Comparison of ENCODE assay signal across 13 mouse cellular contexts in genomic region chr4:150778683-150779082, GRCm38 (mm10).
DNase-seq lines count a peak whose midpoint lies in the region; ATAC-seq and TF ChIP-seq lines count a peak whose summit lies in the region.
"Had no signal": no experiment of that assay in that cellular context is flagged by ENCODE, and none has a peak within 500 bp of the region (broad histone marks: within the 10 kb centered on the region; RNA-seq: fewer than 3 reads in every experiment).

No protein-coding gene starts in this region.

- no peak overlapping the region for H3K4me2 ChIP-seq in kidney, embryonic 14.5 days (replicated peaks; ENCODE audit: low read depth, low read length)
- no peak overlapping the region for H3K4me2 ChIP-seq in limb, embryonic 11.5 days (ENCODE audit: low read depth, severe bottlenecking)
- no peak overlapping the region for H3K4me2 ChIP-seq in stomach, postnatal 0 days (replicated peaks; ENCODE audit: low read depth)
- H3K4me2 ChIP-seq: midbrain, embryonic 15.5 days had no signal

- peak overlapping the region; percentile 3 for H3K27ac ChIP-seq in kidney, adult 2 months (ENCODE audit: insufficient read depth, low read depth, low read length)
- H3K27ac ChIP-seq in kidney, embryonic 14.5 days (ENCODE audit: low read depth, low read length), result no peak overlapping the region
- no peak overlapping the region for H3K27ac ChIP-seq in limb, embryonic 11.5 days (replicated peaks; ENCODE audit: low read depth, low read length)
- peak overlapping the region; percentile 40 for H3K27ac ChIP-seq in stomach, postnatal 0 days (replicated peaks)
- H3K27ac ChIP-seq: midbrain, embryonic 15.5 days had no signal

- H3K27me3 ChIP-seq in kidney, adult 2 months (replicated peaks; ENCODE audit: control insufficient read depth, insufficient read depth, low read length), result no peaks in the 10 kb centered on the region
- H3K27me3 ChIP-seq in kidney, embryonic 14.5 days (ENCODE audit: control insufficient read depth, insufficient read depth, low read length), result no peaks in the 10 kb centered on the region
- no peaks in the 10 kb centered on the region for H3K27me3 ChIP-seq in limb, embryonic 11.5 days (ENCODE audit: control insufficient read depth, insufficient read depth, low read length)
- H3K27me3 ChIP-seq in stomach, postnatal 0 days (ENCODE audit: control insufficient read depth, insufficient read depth, low read length), result no peaks in the 10 kb centered on the region
- H3K27me3 ChIP-seq: midbrain, embryonic 15.5 days had no signal

- TF ChIP-seq EP300 in stomach, postnatal 0 days (optimal IDR thresholded peaks at IDR 0.05), result no peak

- H3K9me3 ChIP-seq in kidney, embryonic 14.5 days (ENCODE audit: control insufficient read depth, low read length), result peaks cover 7% of the 10 kb centered on the region; the same call in 1 of the 2 replicates
- peaks cover 5% of the 10 kb centered on the region; the same call in 1 of the 2 replicates for H3K9me3 ChIP-seq in limb, embryonic 11.5 days (ENCODE audit: control insufficient read depth, low read length)
- H3K9me3 ChIP-seq in stomach, postnatal 0 days (ENCODE audit: control insufficient read depth, low read length), result no peaks in the 10 kb centered on the region
- H3K9me3 ChIP-seq: midbrain, embryonic 15.5 days had no signal

- H3K4me3 ChIP-seq in kidney, adult 2 months (ENCODE audit: insufficient read depth, low read depth, low read length), result no peak overlapping the region
- no peak overlapping the region for H3K4me3 ChIP-seq in kidney, embryonic 14.5 days (ENCODE audit: low read length)
- H3K4me3 ChIP-seq in limb, embryonic 11.5 days (ENCODE audit: low read depth, low read length), result no peak overlapping the region
- H3K4me3 ChIP-seq in stomach, postnatal 0 days (ENCODE audit: low read depth, low read length), result no peak overlapping the region
- H3K4me3 ChIP-seq: midbrain, embryonic 15.5 days had no signal

- no peak for TF ChIP-seq CTCF in kidney, adult 2 months (conservative IDR thresholded peaks at IDR 0.05; ENCODE audit: insufficient read depth, insufficient read length, low read depth, low read length)
- TF ChIP-seq CTCF in stomach, postnatal 0 days (IDR thresholded peaks at IDR 0.05; ENCODE audit: low read depth), result no peak

- no peak for TF ChIP-seq POLR2A in kidney, adult 2 months (IDR thresholded peaks at IDR 0.05; ENCODE audit: low read depth, low read length)

- no peak for ATAC-seq in kidney, embryonic 14.5 days (ENCODE audit: low FRiP score, low TSS enrichment)
- ATAC-seq in limb, embryonic 11.5 days (ENCODE audit: insufficient number of reproducible peaks, low FRiP score, low TSS enrichment, low read depth), result no peak
- no peak for ATAC-seq in stomach, postnatal 0 days (ENCODE audit: low FRiP score, low TSS enrichment)
- ATAC-seq: midbrain, embryonic 15.5 days had no signal

- no peaks in the 10 kb centered on the region for H3K36me3 ChIP-seq in kidney, adult 2 months (ENCODE audit: control insufficient read depth, insufficient read depth, low read length)
- H3K36me3 ChIP-seq in kidney, embryonic 14.5 days (ENCODE audit: control insufficient read depth, insufficient read depth, low read length), result no peaks in the 10 kb centered on the region
- no peaks in the 10 kb centered on the region; the same call in 1 of the 2 replicates for H3K36me3 ChIP-seq in limb, embryonic 11.5 days (ENCODE audit: control insufficient read depth, insufficient read depth, low read length)
- H3K36me3 ChIP-seq in stomach, postnatal 0 days (ENCODE audit: control insufficient read depth, insufficient read depth, low read length), result no peaks in the 10 kb centered on the region
- H3K36me3 ChIP-seq: G1E; midbrain, embryonic 15.5 days had no signal

- DNase-seq in adrenal gland, adult (ENCODE audit: inconsistent age in 2 of 2, low spot score in 1 of 2), result peak; percentile 51
- DNase-seq in adrenal gland, postnatal 10 days, result no peak
- peak; percentile 76 for DNase-seq in kidney, adult 2 months
- no peak for DNase-seq in limb, embryonic 11.5 days (ENCODE audit: low spot score)
- no peak for DNase-seq in stomach, postnatal 0 days (ENCODE audit: low spot score)
- DNase-seq in layer of hippocampus, postnatal 25 days (ENCODE audit: extremely low spot score in 1 of 2, low spot score in 1 of 2), result no peak
- DNase-seq in cerebellum, postnatal 14 days, result no peak
- DNase-seq: adrenal gland, postnatal 25 days; cerebellum, postnatal 10 days; spleen, adult 18-20 months had no signal

- no peaks in the 10 kb centered on the region for H3K4me1 ChIP-seq in kidney, adult 2 months (ENCODE audit: control insufficient read depth, insufficient read depth, low read length)
- H3K4me1 ChIP-seq in kidney, embryonic 14.5 days (ENCODE audit: control insufficient read depth, insufficient read depth, low read length), result peaks cover 16% of the 10 kb centered on the region
- peaks cover 5% of the 10 kb centered on the region for H3K4me1 ChIP-seq in limb, embryonic 11.5 days (ENCODE audit: control insufficient read depth, insufficient read depth, low read length)
- H3K4me1 ChIP-seq in stomach, postnatal 0 days (replicated peaks; ENCODE audit: control insufficient read depth, insufficient read depth), result peaks cover 6% of the 10 kb centered on the region; the same call in 1 of the 2 replicates
- H3K4me1 ChIP-seq: midbrain, embryonic 15.5 days had no signal

- no peak overlapping the region for H3K9ac ChIP-seq in kidney, embryonic 14.5 days (ENCODE audit: low read depth, low read length)
- H3K9ac ChIP-seq in limb, embryonic 11.5 days (ENCODE audit: low read length), result 0 out of 2 replicates have a peak overlapping the region, but pooled peaks have one; percentile 17
- no peak overlapping the region for H3K9ac ChIP-seq in stomach, postnatal 0 days (ENCODE audit: low read length)
- H3K9ac ChIP-seq: midbrain, embryonic 15.5 days had no signal

- 70% methylated on average over 8 of the region's 8 CpGs for WGBS in kidney, adult 2 months
- WGBS in kidney, embryonic 14.5 days, result 51% methylated on average over 8 of the region's 8 CpGs
- WGBS in limb, embryonic 11.5 days, result 66% methylated on average over 8 of the region's 8 CpGs
- WGBS in stomach, postnatal 0 days, result 63% methylated on average over 8 of the region's 8 CpGs

Comparison
In these comparisons a context has a peak if more than half of its experiments do, and no peak if none do; other contexts are left out.
1. DNase-seq: peak in adrenal gland, adult (2 of 2) and kidney, adult 2 months (single experiment); none in adrenal gland, postnatal 10 days (single experiment), limb, embryonic 11.5 days (single experiment), stomach, postnatal 0 days (single experiment), layer of hippocampus, postnatal 25 days (0 of 2) and cerebellum, postnatal 14 days (0 of 2).
2. H3K27ac ChIP-seq: peak in kidney, adult 2 months (single experiment) and stomach, postnatal 0 days (single experiment); none in kidney, embryonic 14.5 days (single experiment) and limb, embryonic 11.5 days (single experiment).